Mouse (Mus musculus) kidney, embryonic 16.5 days (tissue): ENCODE measurements around the gene Pcnx. TPM values are rescaled to one million over a fixed set of nuclear protein-coding genes. Genes with fewer than 3 reads are reported as not detected.

Experiments
- ATAC-seq: fragments of 200-750 bp; cut with Nextera tagmentation; 2 replicates; pipeline ENCODE4 v1.8.0; 2017; ENCODE audit warnings: moderate TSS enrichment; ENCODE audit not compliant: low FRiP score, low TSS enrichment
- H3K27ac ChIP-seq: fragments of 300-500 bp; sonication (generic); 2 replicates; pipeline ENCODE4 v1.5.1; 2014; ENCODE audit warnings: low read length
- H3K27me3 ChIP-seq: fragments of 300-500 bp; sonication (generic); 2 replicates; pipeline ENCODE4 v1.6.1; 2014; ENCODE audit warnings: low read length, control low read depth, mixed read lengths; ENCODE audit not compliant: insufficient read depth
- H3K36me3 ChIP-seq: fragments of 300-500 bp; sonication (generic); 2 replicates; pipeline ENCODE4 v1.6.1; 2014; ENCODE audit warnings: low read length, control low read depth, mixed read lengths; ENCODE audit not compliant: insufficient read depth
- H3K4me1 ChIP-seq: fragments of 300-500 bp; sonication (generic); 2 replicates; pipeline ENCODE4 v1.6.1; 2014; ENCODE audit warnings: low read length, control low read depth, mixed read lengths; ENCODE audit not compliant: insufficient read depth
- H3K4me2 ChIP-seq: fragments of 300-500 bp; sonication (generic); replicated peaks from 2 replicates; pipeline ENCODE4 v1.6.1; 2014; ENCODE audit warnings: low read depth, low read length
- H3K4me3 ChIP-seq: fragments of 300-500 bp; sonication (generic); 2 replicates; pipeline ENCODE4 v1.5.1; 2014; ENCODE audit warnings: mild to moderate bottlenecking, low read length
- H3K9ac ChIP-seq: fragments of 300-500 bp; sonication (generic); replicated peaks from 2 replicates; pipeline ENCODE4 v1.6.1; 2014; ENCODE audit warnings: low read length
- H3K9me3 ChIP-seq: fragments of 300-500 bp; sonication (generic); 2 replicates; pipeline ENCODE4 v1.6.1; 2016; ENCODE audit warnings: low read length, control low read depth
- WGBS: fragments of 180-500 bp; shearing (Covaris S2); extraction: QIAGEN DNeasy Blood & Tissue Kit; methylation state at CpG from one replicate; pipeline ENCODE4 v1.1.7; 2014; 5-methylcytosine and 5-hydroxymethylcytosine counted together
- polyA plus RNA-seq: library from polyadenylated mRNA; unstranded; fragments of >200 nt; fragmentation: Nextera tagmentation; extraction: Ambion mirVana; gene quantifications from 2 replicates; pipeline ENCODE4 v1.2.1, GENCODE M21; 2015

Pcnx gene
- polyA plus RNA-seq, 1 experiment from 2014 or later, result 9.1 TPM

GRCm38 (mm10) chr12:81852551-81852950 lies 7.3 kb upstream of the Pcnx start:
- ATAC-seq, result no peak
- Histone ChIP-seq H3K4me3 (no peak overlapping the region), H3K27me3 (no peaks in the 10 kb centered on the region), H3K27ac (no peak overlapping the region), H3K9ac (no peak overlapping the region), H3K36me3 (no peaks in the 10 kb centered on the region), H3K9me3 (no peaks in the 10 kb centered on the region), H3K4me1 (peaks cover 6% of the 10 kb centered on the region), H3K4me2 (no peak overlapping the region)
- WGBS, result 77% methylated on average over 2 of the region's 2 CpGs

GRCm38 (mm10) chr12:81852977-81853376 lies 6.8 kb upstream of the Pcnx start:
- H3K9ac ChIP-seq, result no peak overlapping the region
- no peak overlapping the region for H3K27ac ChIP-seq
- peaks cover 10% of the 10 kb centered on the region for H3K4me1 ChIP-seq
- H3K4me2 ChIP-seq, result no peak overlapping the region
- no peaks in the 10 kb centered on the region for H3K27me3 ChIP-seq
- ATAC-seq, result no peak
- 77% methylated on average over 14 of the region's 14 CpGs for WGBS
- H3K9me3 ChIP-seq, result no peaks in the 10 kb centered on the region
- no peak overlapping the region for H3K4me3 ChIP-seq
- H3K36me3 ChIP-seq, result no peaks in the 10 kb centered on the region

- ATAC-seq, result no peak
- no peaks in the 10 kb centered on the region for H3K36me3 ChIP-seq
- no peak overlapping the region for H3K9ac ChIP-seq
- H3K27me3 ChIP-seq, result no peaks in the 10 kb centered on the region
- WGBS, result 69% methylated on average over 9 of the region's 9 CpGs
- H3K4me2 ChIP-seq, result no peak overlapping the region
- no peaks in the 10 kb centered on the region for H3K9me3 ChIP-seq
- H3K4me3 ChIP-seq, result no peak overlapping the region
- H3K4me1 ChIP-seq, result peaks cover 13% of the 10 kb centered on the region
- H3K27ac ChIP-seq, result no peak overlapping the region
These were observed 6.3 kb upstream of the Pcnx start for GRCm38 (mm10) chr12:81853543-81853942.

GRCm38 (mm10) chr12:81855031-81855430 lies 4.8 kb upstream of the Pcnx start:
- H3K9me3 ChIP-seq, result no peaks in the 10 kb centered on the region
- no peak for ATAC-seq
- H3K9ac ChIP-seq, result no peak overlapping the region
- WGBS, result 80% methylated on average over 8 of the region's 8 CpGs
- H3K4me2 ChIP-seq, result no peak overlapping the region
- H3K27ac ChIP-seq, result no peak overlapping the region
- peaks cover 17% of the 10 kb centered on the region for H3K4me1 ChIP-seq
- H3K4me3 ChIP-seq, result no peak overlapping the region
- no peaks in the 10 kb centered on the region for H3K27me3 ChIP-seq
- H3K36me3 ChIP-seq, result no peaks in the 10 kb centered on the region

GRCm38 (mm10) chr12:81856696-81857095 lies 3.1 kb upstream of the Pcnx start:
- WGBS, result 43% methylated on average over 4 of the region's 4 CpGs
- H3K4me1 ChIP-seq, result peaks cover 23% of the 10 kb centered on the region
- no peaks in the 10 kb centered on the region for H3K27me3 ChIP-seq
- no peak overlapping the region for H3K4me2 ChIP-seq
- no peak for ATAC-seq
- H3K36me3 ChIP-seq, result no peaks in the 10 kb centered on the region
- no peak overlapping the region for H3K4me3 ChIP-seq
- H3K27ac ChIP-seq, result no peak overlapping the region
- no peaks in the 10 kb centered on the region for H3K9me3 ChIP-seq
- no peak overlapping the region for H3K9ac ChIP-seq

DNA sequence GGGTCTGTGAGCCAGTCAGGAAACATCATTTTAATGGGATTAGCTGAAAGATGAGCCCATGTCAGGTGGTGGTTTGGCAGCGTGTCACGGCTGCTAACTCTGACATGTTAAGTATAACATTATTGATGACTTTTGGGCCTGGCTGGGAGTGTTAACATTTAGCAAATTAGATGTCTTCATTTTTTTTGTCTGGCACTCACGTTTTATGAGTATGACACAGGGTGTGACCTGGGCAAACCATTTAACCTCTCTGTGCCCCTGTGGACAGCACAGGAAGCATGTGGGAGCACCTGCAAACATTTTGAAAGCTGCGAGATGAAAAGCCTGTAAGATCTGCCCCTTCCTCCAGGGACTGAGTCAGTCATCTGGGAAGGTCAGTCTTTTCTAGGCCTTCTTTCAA lies 2.6 kb upstream of the Pcnx start:
- no peak for ATAC-seq
- H3K4me2 ChIP-seq, result no peak overlapping the region
- H3K9me3 ChIP-seq, result no peaks in the 10 kb centered on the region
- no peak overlapping the region for H3K9ac ChIP-seq
- H3K4me3 ChIP-seq, result no peak overlapping the region
- H3K27ac ChIP-seq, result no peak overlapping the region
- no peaks in the 10 kb centered on the region for H3K36me3 ChIP-seq
- WGBS, result 24% methylated on average over 4 of the region's 4 CpGs
- peaks cover 28% of the 10 kb centered on the region for H3K4me1 ChIP-seq
- no peaks in the 10 kb centered on the region for H3K27me3 ChIP-seq

DNA sequence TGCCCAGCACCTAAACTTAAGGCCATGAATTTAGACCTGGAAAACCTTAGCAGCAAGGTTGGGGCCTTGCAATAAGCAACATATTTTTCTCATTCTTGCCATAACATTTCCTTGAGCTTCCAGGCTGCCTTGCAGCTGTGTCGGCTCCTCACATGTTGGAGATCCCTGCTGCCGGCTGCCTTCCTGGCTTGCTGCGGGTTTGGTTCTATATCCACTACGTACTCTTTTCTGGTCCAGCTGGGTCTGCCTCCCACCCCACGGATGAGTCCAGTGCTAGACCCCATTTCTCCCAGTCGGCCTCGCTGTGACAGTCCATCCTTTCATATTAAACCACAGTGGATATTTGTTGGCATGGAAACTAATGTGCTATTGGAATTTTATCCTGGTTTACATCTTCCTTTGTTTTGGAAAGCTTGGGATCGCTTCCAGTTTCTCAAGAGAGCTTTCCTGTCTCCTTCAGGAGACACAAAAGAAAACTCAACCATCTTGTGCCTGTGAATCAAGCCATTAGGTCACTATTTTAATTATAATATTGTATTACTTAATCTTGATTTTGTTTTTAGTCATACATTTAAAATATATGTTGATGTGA lies 1.7 kb upstream of the Pcnx start:
- H3K4me2 ChIP-seq, result no peak overlapping the region
- no peaks in the 10 kb centered on the region for H3K9me3 ChIP-seq
- 70% methylated on average over 8 of the region's 8 CpGs for WGBS
- no peak overlapping the region for H3K4me3 ChIP-seq
- no peak for ATAC-seq
- H3K27me3 ChIP-seq, result no peaks in the 10 kb centered on the region
- H3K36me3 ChIP-seq, result no peaks in the 10 kb centered on the region
- no peak overlapping the region for H3K9ac ChIP-seq
- H3K4me1 ChIP-seq, result peaks cover 32% of the 10 kb centered on the region
- H3K27ac ChIP-seq, result no peak overlapping the region

GRCm38 (mm10) chr12:81860308-81861181 lies 722 bp downstream of the Pcnx start:
- Histone ChIP-seq H3K4me2 (peak overlapping the region; percentile 64), H3K27ac (peak overlapping the region; percentile 89), H3K9ac (peak overlapping the region; percentile 98), H3K4me3 (peak overlapping the region; percentile 92), H3K27me3 (no peaks in the 10 kb centered on the region), H3K9me3 (no peaks in the 10 kb centered on the region), H3K36me3 (no peaks in the 10 kb centered on the region), H3K4me1 (peaks cover 32% of the 10 kb centered on the region)
- WGBS, result under 1% methylated on average over 99 of the region's 107 CpGs
- peak; percentile 81 for ATAC-seq

- Histone ChIP-seq H3K4me2 (peak overlapping the region; percentile 64), H3K9me3 (no peaks in the 10 kb centered on the region), H3K4me1 (peaks cover 32% of the 10 kb centered on the region), H3K9ac (peak overlapping the region; percentile 98), H3K36me3 (no peaks in the 10 kb centered on the region), H3K27ac (peak overlapping the region; percentile 89; the same call in 1 of the 2 replicates), H3K4me3 (peak overlapping the region; percentile 92), H3K27me3 (no peaks in the 10 kb centered on the region)
- ATAC-seq, result no peak
- WGBS, result 16% methylated on average over 18 of the region's 18 CpGs
These were observed 1.6 kb downstream of the Pcnx start for GRCm38 (mm10) chr12:81861199-81862085.
